Mouse (Mus musculus) stomach, embryonic 15.5 days (tissue): ENCODE data around the gene Tmem189. TPM values are rescaled to one million over a fixed set of nuclear protein-coding genes. Genes with fewer than 3 reads are reported as not detected.
A peak's percentile ranks its signal among the peaks of the same experiment; 100 is the strongest.
"Not testable (repeated sequence)": the region's sequence is repeated elsewhere in the genome, so short reads cannot be mapped to it uniquely, and the experiment has no call there.

Source experiments
- ATAC-seq: fragments of 200-750 bp; cut with Nextera tagmentation; 2 replicates; pipeline ENCODE4 v1.8.0; 2017; ENCODE audit warnings: low read depth, moderate number of reproducible peaks, moderate TSS enrichment; ENCODE audit not compliant: insufficient read depth, low FRiP score
- H3K27ac ChIP-seq: fragments of 300-500 bp; sonication (generic); 2 replicates; pipeline ENCODE4 v1.5.1; 2015; ENCODE audit warnings: mild to moderate bottlenecking, inconsistent platforms
- H3K27me3 ChIP-seq: fragments of 300-500 bp; sonication (generic); replicated peaks from 2 replicates; pipeline ENCODE4 v1.6.1; 2015; ENCODE audit warnings: inconsistent platforms
- H3K36me3 ChIP-seq: fragments of 300-500 bp; sonication (generic); 2 replicates; pipeline ENCODE4 v1.6.1; 2015; ENCODE audit warnings: inconsistent platforms
- H3K4me1 ChIP-seq: fragments of 300-500 bp; sonication (generic); 2 replicates; pipeline ENCODE4 v1.6.1; 2015; ENCODE audit warnings: inconsistent platforms
- H3K4me2 ChIP-seq: fragments of 300-500 bp; sonication (generic); 2 replicates; pipeline ENCODE4 v1.6.1; 2015; ENCODE audit warnings: mild to moderate bottlenecking, inconsistent platforms
- H3K4me3 ChIP-seq: fragments of 300-500 bp; sonication (generic); replicated peaks from 2 replicates; pipeline ENCODE4 v1.5.1; 2015; ENCODE audit warnings: inconsistent platforms
- H3K9ac ChIP-seq: fragments of 300-500 bp; sonication (generic); 2 replicates; pipeline ENCODE4 v1.6.1; 2015; ENCODE audit warnings: inconsistent platforms
- H3K9me3 ChIP-seq: fragments of 300-500 bp; sonication (generic); 2 replicates; pipeline ENCODE4 v1.6.1; 2016; ENCODE audit warnings: inconsistent platforms
- WGBS: fragments of 180-500 bp; shearing (Covaris S2); methylation state at CpG from one replicate; pipeline ENCODE4 v1.1.7; 2015; 5-methylcytosine and 5-hydroxymethylcytosine counted together
- polyA plus RNA-seq: library from polyadenylated mRNA; unstranded; fragments of >200 nt; fragmentation: Nextera tagmentation; extraction: Ambion mirVana; gene quantifications from 2 replicates; pipeline ENCODE4 v1.2.1, GENCODE M21; 2015

The Tmem189 gene
- polyA plus RNA-seq, 1 experiment from 2014 or later, result 43.8 TPM

- H3K4me3 ChIP-seq, result no peak overlapping the region
- 55% methylated on average over 11 of the region's 11 CpGs for WGBS
- H3K27ac ChIP-seq, result 0 out of 2 replicates have a peak overlapping the region, but pooled peaks have one; percentile 18
Observed at GRCm38 (mm10) chr2:167658712-167659111, 30.9 kb downstream of the Tmem189 start.

GRCm38 (mm10) chr2:167657973-167658372 is 31.6 kb downstream of the Tmem189 start:
- H3K4me3 ChIP-seq, result no peak overlapping the region
- no peak overlapping the region for H3K9ac ChIP-seq
- H3K4me2 ChIP-seq, result no peak overlapping the region
- 0 out of 2 replicates have a peak, but pooled peaks cover 2% of the 10 kb centered on the region for H3K27me3 ChIP-seq
- ATAC-seq, result no peak
- H3K4me1 ChIP-seq, result peaks cover 40% of the 10 kb centered on the region
- no peaks in the 10 kb centered on the region for H3K9me3 ChIP-seq
- H3K27ac ChIP-seq, result no peak overlapping the region
- WGBS, result 84% methylated on average over 4 of the region's 4 CpGs
- H3K36me3 ChIP-seq, result peaks cover 13% of the 10 kb centered on the region; the same call in 1 of the 2 replicates

More at GRCm38 (mm10) chr2:167658712-167659111, 30.9 kb downstream of the Tmem189 start:
- Histone ChIP-seq H3K4me1 (peaks cover 38% of the 10 kb centered on the region), H3K4me2 (peak overlapping the region; percentile 91; the same call in 1 of the 2 replicates), H3K36me3 (peaks cover 13% of the 10 kb centered on the region; the same call in 1 of the 2 replicates), H3K9ac (no peak overlapping the region), H3K9me3 (no peaks in the 10 kb centered on the region), H3K27me3 (0 out of 2 replicates have a peak, but pooled peaks cover 5% of the 10 kb centered on the region)
- ATAC-seq, result no peak

- Histone ChIP-seq H3K9ac (no peak overlapping the region), H3K4me1 (peaks cover 35% of the 10 kb centered on the region), H3K27me3 (no peaks in the 10 kb centered on the region), H3K36me3 (peaks cover 13% of the 10 kb centered on the region; the same call in 1 of the 2 replicates), H3K9me3 (no peaks in the 10 kb centered on the region), H3K27ac (peak overlapping the region; percentile 54; the same call in 1 of the 2 replicates), H3K4me2 (peak overlapping the region; percentile 19), H3K4me3 (no peak overlapping the region)
- ATAC-seq, result no peak
- whole genome bisulfite sequencing, result 78% methylated on average over 16 of the region's 16 CpGs
Observed at GRCm38 (mm10) chr2:167656629-167657478, 32.8 kb downstream of the Tmem189 start.

GRCm38 (mm10) chr2:167654911-167655600 is 34.6 kb downstream of the Tmem189 start:
- no peak for ATAC-seq
- Histone ChIP-seq H3K4me1 (peaks cover 24% of the 10 kb centered on the region), H3K27ac (no peak overlapping the region), H3K27me3 (no peaks in the 10 kb centered on the region), H3K4me2 (no peak overlapping the region), H3K9ac (no peak overlapping the region), H3K36me3 (peaks cover 22% of the 10 kb centered on the region; the same call in 1 of the 2 replicates), H3K9me3 (no peaks in the 10 kb centered on the region), H3K4me3 (no peak overlapping the region)
- WGBS, result 79% methylated on average over 10 of the region's 10 CpGs

- H3K27ac ChIP-seq, result no peak overlapping the region
- no peaks in the 10 kb centered on the region for H3K27me3 ChIP-seq
- no peak overlapping the region for H3K4me3 ChIP-seq
- WGBS, result 61% methylated on average over 7 of the region's 7 CpGs
- no peak for ATAC-seq
- H3K9ac ChIP-seq, result no peak overlapping the region
- no peak overlapping the region for H3K4me2 ChIP-seq
- H3K4me1 ChIP-seq, result peaks cover 5% of the 10 kb centered on the region; the same call in 1 of the 2 replicates
- H3K36me3 ChIP-seq, result peaks cover 22% of the 10 kb centered on the region; the same call in 1 of the 2 replicates
- H3K9me3 ChIP-seq, result no peaks in the 10 kb centered on the region
Observed at GRCm38 (mm10) chr2:167652694-167653093, 36.9 kb downstream of the Tmem189 start.

GRCm38 (mm10) chr2:167651622-167652021 is 38.0 kb downstream of the Tmem189 start:
- no peak for ATAC-seq
- Histone ChIP-seq H3K27me3 (no peaks in the 10 kb centered on the region), H3K4me3 (no peak overlapping the region), H3K36me3 (peaks cover 19% of the 10 kb centered on the region; the same call in 1 of the 2 replicates), H3K9ac (no peak overlapping the region), H3K4me2 (no peak overlapping the region), H3K27ac (no peak overlapping the region), H3K9me3 (no peaks in the 10 kb centered on the region), H3K4me1 (0 out of 2 replicates have a peak, but pooled peaks cover 5% of the 10 kb centered on the region)
- 92% methylated on average over 9 of the region's 9 CpGs for WGBS

GRCm38 (mm10) chr2:167649290-167650032 is 40.2 kb downstream of the Tmem189 start:
- H3K4me1 ChIP-seq, result 0 out of 2 replicates have a peak, but pooled peaks cover 5% of the 10 kb centered on the region
- no peak overlapping the region for H3K4me3 ChIP-seq
- H3K9me3 ChIP-seq, result no peaks in the 10 kb centered on the region
- ATAC-seq, result no peak
- WGBS, result 82% methylated on average over 12 of the region's 12 CpGs
- H3K27me3 ChIP-seq, result no peaks in the 10 kb centered on the region
- H3K27ac ChIP-seq, result no peak overlapping the region
- H3K9ac ChIP-seq, result no peak overlapping the region
- peaks cover 31% of the 10 kb centered on the region for H3K36me3 ChIP-seq
- H3K4me2 ChIP-seq, result no peak overlapping the region

GRCm38 (mm10) chr2:167646411-167646810 is 43.2 kb downstream of the Tmem189 start:
- 62% methylated on average over 4 of the region's 4 CpGs for WGBS
- Histone ChIP-seq H3K9me3 (no peaks in the 10 kb centered on the region), H3K36me3 (peaks cover 28% of the 10 kb centered on the region), H3K4me2 (no peak overlapping the region), H3K27me3 (no peaks in the 10 kb centered on the region), H3K9ac (no peak overlapping the region), H3K4me3 (no peak overlapping the region), H3K27ac (no peak overlapping the region), H3K4me1 (no peaks in the 10 kb centered on the region)
- 0 out of 2 replicates have a peak, but pooled peaks have one; percentile 32 for ATAC-seq

GRCm38 (mm10) chr2:167643356-167644052 is 46.1 kb downstream of the Tmem189 start:
- H3K27ac ChIP-seq, H3K4me3 ChIP-seq, ATAC-seq, H3K4me1 ChIP-seq, H3K4me2 ChIP-seq, H3K27me3 ChIP-seq, H3K9ac ChIP-seq, H3K9me3 ChIP-seq: not testable (repeated sequence)
- 85% methylated on average over 13 of the region's 13 CpGs for WGBS
- H3K36me3 ChIP-seq, result peaks cover 20% of the 10 kb centered on the region

GRCm38 (mm10) chr2:167642164-167642563 is 47.5 kb downstream of the Tmem189 start:
- H3K36me3 ChIP-seq, result peaks cover 20% of the 10 kb centered on the region
- 83% methylated on average over 6 of the region's 6 CpGs for WGBS

GRCm38 (mm10) chr2:167641337-167641736 is 48.3 kb downstream of the Tmem189 start:
- ATAC-seq, result no peak; the same call in 1 of the 2 replicates
- Histone ChIP-seq H3K4me1 (no peaks in the 10 kb centered on the region), H3K4me3 (no peak overlapping the region), H3K9me3 (no peaks in the 10 kb centered on the region), H3K36me3 (peaks cover 20% of the 10 kb centered on the region), H3K27ac (no peak overlapping the region), H3K27me3 (no peaks in the 10 kb centered on the region), H3K9ac (no peak overlapping the region), H3K4me2 (no peak overlapping the region)
- 49% methylated on average over 8 of the region's 8 CpGs for WGBS

More at GRCm38 (mm10) chr2:167642164-167642563, 47.5 kb downstream of the Tmem189 start:
- no peak overlapping the region for H3K27ac ChIP-seq
- H3K9me3 ChIP-seq, result no peaks in the 10 kb centered on the region
- H3K27me3 ChIP-seq, result no peaks in the 10 kb centered on the region
- H3K4me2 ChIP-seq, result no peak overlapping the region
- no peak overlapping the region for H3K9ac ChIP-seq
- H3K4me1 ChIP-seq, result no peaks in the 10 kb centered on the region
- no peak for ATAC-seq
- no peak overlapping the region for H3K4me3 ChIP-seq
